Mouse (Mus musculus) spleen, adult 2 months (tissue): ENCODE measurements around the gene Eef2k.

Experiments
- CTCF ChIP-seq: fragments of 200-500 bp; IDR thresholded peaks from 2 replicates; pipeline ENCODE4 v1.5.1; 2011; ENCODE audit warnings: mild to moderate bottlenecking, inconsistent platforms; ENCODE audit not compliant: insufficient read depth, insufficient read length, insufficient replicate concordance; ENCODE audit errors: extremely low read depth
- POLR2A ChIP-seq: fragments of 200-500 bp; IDR thresholded peaks from 2 replicates; pipeline ENCODE4 v1.6.1; 2011; ENCODE audit warnings: low read depth, low read length, inconsistent platforms

- TF ChIP-seq POLR2A: no peak
- TF ChIP-seq CTCF: no peak
Observed at GRCm38 (mm10) chr7:120848831-120849512, 6.3 kb downstream of the Eef2k start.
